ENCODE assay signal across 25 mouse cellular contexts in genomic region chr14:17589595-17589994, GRCm38 (mm10).
"Had no signal": no experiment of that assay in that cellular context is flagged by ENCODE, and none has a peak within 500 bp of the region (broad histone marks: within the 10 kb centered on the region; RNA-seq: fewer than 3 reads in every experiment).

No protein-coding gene starts in this region.

- DNase-seq: gastrocnemius, adult 2 months; gastrocnemius, postnatal 10 days; gastrocnemius, postnatal 25 days; heart, adult 18-20 months; heart, postnatal 10 days; heart, postnatal 4 days; kidney, adult 18-20 months; kidney, postnatal 10 days; kidney, postnatal 25 days; kidney, postnatal 4 days had no signal

- ATAC-seq: hindbrain, embryonic 16.5 days; inflammation-experienced regulatory T-cells, adult 6 months; intestine, embryonic 15.5 days; intestine, postnatal 0 days; liver, embryonic 12.5 days had no signal

- H3K4me3 ChIP-seq: gastrocnemius, adult 2 months; heart, embryonic 10.5 days; heart, embryonic 12.5 days; hindbrain, embryonic 10.5 days; hindbrain, embryonic 12.5 days; intestine, embryonic 15.5 days; layer of hippocampus, adult 2 months; left cerebral cortex, adult 2 months; limb, embryonic 13.5 days; limb, embryonic 15.5 days; liver, embryonic 12.5 days had no signal

- H3K36me3 ChIP-seq: heart, embryonic 10.5 days; heart, embryonic 12.5 days; hindbrain, embryonic 10.5 days; hindbrain, embryonic 12.5 days; intestine, embryonic 15.5 days; limb, embryonic 13.5 days; limb, embryonic 15.5 days; liver, embryonic 12.5 days had no signal

- H3K4me1 ChIP-seq: heart, embryonic 10.5 days; heart, embryonic 12.5 days; hindbrain, embryonic 10.5 days; hindbrain, embryonic 12.5 days; intestine, embryonic 15.5 days; limb, embryonic 13.5 days; limb, embryonic 15.5 days; liver, embryonic 12.5 days had no signal

- H3K9ac ChIP-seq: heart, embryonic 12.5 days; hindbrain, embryonic 12.5 days; hindbrain, embryonic 14.5 days; intestine, embryonic 15.5 days; limb, embryonic 13.5 days; limb, embryonic 15.5 days; liver, embryonic 12.5 days; liver, embryonic 14.5 days had no signal

- H3K27ac ChIP-seq: gastrocnemius, adult 2 months; heart, embryonic 10.5 days; hindbrain, embryonic 10.5 days; hindbrain, embryonic 12.5 days; hindbrain, embryonic 14.5 days; intestine, embryonic 15.5 days; layer of hippocampus, adult 2 months; left cerebral cortex, adult 2 months; limb, embryonic 13.5 days; limb, embryonic 15.5 days; liver, embryonic 12.5 days; liver, embryonic 14.5 days had no signal

- H3K9me3 ChIP-seq: heart, embryonic 10.5 days; hindbrain, embryonic 12.5 days; intestine, embryonic 15.5 days; limb, embryonic 13.5 days; limb, embryonic 15.5 days; liver, embryonic 12.5 days had no signal

- H3K27me3 ChIP-seq: heart, embryonic 12.5 days; hindbrain, embryonic 12.5 days; intestine, embryonic 15.5 days; limb, embryonic 13.5 days; limb, embryonic 15.5 days; liver, embryonic 12.5 days had no signal

- H3K4me2 ChIP-seq: heart, embryonic 12.5 days; hindbrain, embryonic 12.5 days; hindbrain, embryonic 14.5 days; intestine, embryonic 15.5 days; limb, embryonic 13.5 days; limb, embryonic 15.5 days; liver, embryonic 12.5 days had no signal
